Mouse (Mus musculus) lung, adult 2 months (tissue): ENCODE measurements around the gene Edaradd.

Experiments used
- CTCF ChIP-seq: fragments of 200-500 bp; IDR thresholded peaks from 2 replicates; pipeline ENCODE4 v1.5.1; 2011; ENCODE audit warnings: mild to moderate bottlenecking, low read length, control low read depth; ENCODE audit not compliant: insufficient read depth
- POLR2A ChIP-seq: fragments of 200-500 bp; IDR thresholded peaks from 2 replicates; pipeline ENCODE4 v1.6.1; 2011; ENCODE audit warnings: low read depth, mild to moderate bottlenecking, control low read depth, low read length, borderline replicate concordance; ENCODE audit errors: extremely low read depth

DNA sequence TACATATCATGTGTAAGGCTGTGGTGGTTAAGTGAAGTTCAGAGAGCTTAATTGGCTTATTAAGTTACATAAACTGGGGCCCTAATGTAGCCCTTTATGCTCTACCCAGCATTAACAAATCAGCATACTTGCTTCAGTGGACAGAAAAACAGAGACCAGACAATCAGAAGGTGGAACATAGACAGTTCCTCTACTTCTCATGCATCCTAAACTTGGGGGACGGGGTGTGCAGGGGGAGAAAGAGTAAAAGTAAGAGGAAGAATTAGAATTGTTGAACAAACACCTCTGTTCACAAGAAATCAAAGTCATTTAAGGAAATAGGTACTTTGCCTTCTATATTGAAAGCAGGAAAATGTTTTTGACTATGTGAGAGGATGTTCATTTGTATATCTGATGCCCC is 47.7 kb upstream of the Edaradd start:
- TF ChIP-seq POLR2A: no peak
- no peak for TF ChIP-seq CTCF
